ENCODE assay signal across 8 mouse cellular contexts in the genomic region with DNA sequence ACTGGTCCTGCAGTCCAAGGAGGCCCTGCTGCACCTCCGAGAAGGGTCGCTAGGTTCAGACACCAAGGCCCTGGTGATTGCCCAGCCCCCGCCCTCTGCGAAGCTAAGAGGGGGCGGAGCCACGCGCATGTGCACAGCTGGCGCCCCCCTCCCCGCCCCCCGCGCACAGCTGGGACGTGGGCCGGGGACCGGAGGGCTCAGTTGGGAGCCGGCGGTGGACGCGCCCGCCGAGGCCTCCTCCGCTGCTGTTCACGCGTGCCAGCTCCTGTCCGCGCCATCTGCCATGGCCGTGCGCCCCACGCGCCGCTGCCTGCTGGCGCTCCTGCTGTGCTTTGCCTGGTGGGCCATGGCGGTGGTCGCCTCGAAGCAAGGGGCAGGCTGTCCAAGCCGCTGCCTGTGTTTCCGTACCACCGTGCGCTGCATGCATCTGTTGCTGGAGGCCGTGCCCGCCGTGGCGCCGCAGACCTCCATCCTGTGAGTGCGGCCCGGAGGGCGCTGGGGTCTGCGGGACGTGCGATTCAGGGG. TPM values are rescaled to one million over a fixed set of nuclear protein-coding genes. Genes with fewer than 3 reads are reported as not detected.
DNase-seq lines count a peak whose midpoint lies in the region; ATAC-seq and TF ChIP-seq lines count a peak whose summit lies in the region.

No protein-coding gene starts in this region.

- peak overlapping the region; percentile 99 for H3K27ac ChIP-seq in hindbrain, embryonic 10.5 days

- peak; percentile 5; the same call in 1 of the 2 replicates for ATAC-seq in frontal cortex, adult (ENCODE audit: low TSS enrichment)

- peaks cover 56% of the 10 kb centered on the region for H3K27me3 ChIP-seq in E14TG2a.4 (ENCODE audit: insufficient read depth, low read length)
- H3K27me3 ChIP-seq in hindbrain, embryonic 10.5 days (ENCODE audit: insufficient read depth, poor library complexity, severe bottlenecking) = peaks cover 12% of the 10 kb centered on the region

- peak; percentile 84 for DNase-seq in adrenal gland, postnatal 10 days
- peak; percentile 85 for DNase-seq in hindbrain, embryonic 10.5 days (ENCODE audit: low spot score)
- DNase-seq in layer of hippocampus, postnatal 25 days (ENCODE audit: extremely low spot score in 1 of 2, low spot score in 1 of 2) = peak; percentile 40 to 65
- DNase-seq in lung, postnatal 10 days = peak; percentile 84
- peak; percentile 60 to 71 for DNase-seq in right cerebral cortex, adult 2 months (ENCODE audit: low spot score in 2 of 2)
- DNase-seq in natural killer cell, adult 2 months (ENCODE audit: low spot score in 2 of 2) = no peak

- no peaks in the 10 kb centered on the region for H3K36me3 ChIP-seq in E14TG2a.4 (ENCODE audit: insufficient read depth, low read length)
- H3K36me3 ChIP-seq in hindbrain, embryonic 10.5 days = peaks cover 20% of the 10 kb centered on the region

- H3K9me3 ChIP-seq in E14TG2a.4 (ENCODE audit: low read length) = no peaks in the 10 kb centered on the region
- H3K9me3 ChIP-seq in hindbrain, embryonic 10.5 days = no peaks in the 10 kb centered on the region

- H3K4me3 ChIP-seq in E14TG2a.4 (replicated peaks; ENCODE audit: low read length) = peak overlapping the region; percentile 79
- H3K4me3 ChIP-seq in hindbrain, embryonic 10.5 days = peak overlapping the region; percentile 74

- under 1% methylated on average over 49 of the region's 49 CpGs for WGBS in hindbrain, embryonic 10.5 days

- H3K4me1 ChIP-seq in E14TG2a.4 (replicated peaks; ENCODE audit: low read depth, low read length) = peaks cover 45% of the 10 kb centered on the region
- peaks cover 47% of the 10 kb centered on the region for H3K4me1 ChIP-seq in hindbrain, embryonic 10.5 days (replicated peaks)

- TF ChIP-seq CTCF in E14TG2a.4 (conservative IDR thresholded peaks at IDR 0.05; ENCODE audit: low read length) = no peak

RNA-seq across cellular contexts. Expression of gene Pxdn, which starts 0.5 kb away (rescaled TPM):
- total RNA-seq in adrenal gland, postnatal 10 days (2021) = 100 to 1,000 TPM in 1 of 2 experiments, 10 to 100 TPM in 1; 92.0 to 121 TPM
- 71.4 and 78.2 TPM in 2 replicates for polyA plus RNA-seq in hindbrain, embryonic 10.5 days (2016; fragmentation: Nextera tagmentation; extraction: Ambion mirVana)
- total RNA-seq in layer of hippocampus, postnatal 25 days (2021) = 10 to 100 TPM; 61.1 to 68.1 TPM

Comparison
In these comparisons a context has a peak if more than half of its experiments do, and no peak if none do; other contexts are left out.
1. DNase-seq: peak in adrenal gland, postnatal 10 days (single experiment), hindbrain, embryonic 10.5 days (single experiment), layer of hippocampus, postnatal 25 days (2 of 2), lung, postnatal 10 days (single experiment) and right cerebral cortex, adult 2 months (2 of 2); none in natural killer cell, adult 2 months (0 of 2).